Mouse (Mus musculus) gastrocnemius, postnatal 36 days (tissue): ENCODE data around the gene Slc41a3. TPM values are rescaled to one million over a fixed set of nuclear protein-coding genes. Genes with fewer than 3 reads are reported as not detected.

Experiments used
- DNase-seq, 2 experiments: peaks; one replicate each; pipeline ENCODE4 v3.0.0; 2022
- intact Hi-C: fragments of 180-260 bp; cut with DNase I; formaldehyde crosslinking; loops from one replicate; pipeline ENCODE4 v1.15.1; 2025
- total RNA-seq, 2 experiments: library from RNA; stranded (reverse); gene quantifications; 2 replicates each; pipeline ENCODE4 v1.2.3; 2021

The Slc41a3 gene
- total RNA-seq, 2 experiments from 2014 or later: 61.5 to 75.4 TPM

GRCm38 (mm10) chr6:90594972-90595371 lies 9.6 kb upstream of the Slc41a3 start:
- no peak for DNase-seq
- intact Hi-C loops: no loop called here

DNA sequence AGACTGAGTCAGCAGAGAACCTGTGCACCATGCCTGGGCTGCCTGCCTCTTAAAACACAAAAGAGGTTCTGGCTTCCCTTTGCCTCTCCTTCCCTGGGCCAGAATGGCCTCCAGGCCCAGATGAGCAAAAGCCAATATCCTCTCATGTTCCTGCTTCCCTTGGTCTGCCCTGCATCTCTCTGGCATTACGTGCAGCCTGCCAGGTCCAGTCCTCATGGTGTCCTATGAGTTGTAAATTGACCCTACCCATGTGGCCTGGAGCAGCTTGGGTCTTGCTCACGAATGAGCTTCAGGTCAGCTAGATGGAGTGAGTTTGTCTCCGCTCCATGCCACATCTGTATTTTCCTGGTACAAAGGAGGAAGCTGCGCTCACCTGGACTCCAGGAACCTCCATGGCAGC lies 7.5 kb upstream of the Slc41a3 start:
- intact Hi-C loops: no loop called here
- no peak for DNase-seq

- intact Hi-C loops: no loop called here
- DNase-seq: peak in 1 of 2 experiments; percentile 51
Measured at GRCm38 (mm10) chr6:90597592-90597991, 6.9 kb upstream of the Slc41a3 start.

DNA sequence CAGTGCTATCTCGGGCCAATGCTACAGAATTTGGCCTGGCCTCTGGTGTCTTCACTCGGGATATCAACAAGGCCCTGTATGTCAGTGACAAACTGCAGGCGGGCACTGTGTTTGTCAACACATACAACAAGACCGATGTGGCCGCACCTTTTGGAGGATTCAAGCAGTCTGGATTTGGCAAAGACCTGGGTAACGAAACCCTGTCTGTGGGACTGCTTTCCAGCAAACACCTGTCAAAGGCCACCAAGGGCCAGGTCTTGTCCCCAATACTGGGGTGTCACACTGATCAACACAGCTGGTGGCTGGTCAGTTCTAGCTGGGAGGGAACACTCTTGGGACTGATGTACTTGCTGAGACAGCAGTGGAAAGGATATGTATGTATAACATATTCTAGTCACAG lies 6.3 kb upstream of the Slc41a3 start:
- DNase-seq: no peak
- intact Hi-C loops: no loop called here

- DNase-seq: no peak
- intact Hi-C loops: no loop called here
Measured at GRCm38 (mm10) chr6:90600351-90600750, 4.2 kb upstream of the Slc41a3 start.

DNA sequence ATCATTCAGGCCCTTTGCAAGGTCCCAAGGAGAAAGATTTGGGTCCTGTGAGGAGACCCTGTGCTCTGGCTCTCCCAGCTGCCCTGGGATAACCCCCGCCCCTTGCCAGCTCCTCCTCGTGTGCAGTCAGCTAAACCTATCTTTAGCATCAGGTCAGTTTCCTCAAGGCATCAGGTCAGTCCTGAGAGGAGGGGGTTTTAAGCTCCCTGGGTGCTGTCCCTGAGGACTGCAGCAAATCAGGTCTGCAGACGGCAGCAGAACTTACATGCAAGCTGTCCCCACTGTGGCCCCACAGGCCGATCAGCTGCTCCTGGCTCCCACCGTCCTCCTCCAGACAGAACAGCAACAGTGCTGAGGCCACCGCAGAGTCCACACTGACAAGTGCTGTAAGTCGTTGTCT lies 2.8 kb upstream of the Slc41a3 start:
- peak in 1 of 2 experiments; percentile 43 for DNase-seq
- intact Hi-C loops: no loop called here

- intact Hi-C loops: no loop called here
- no peak for DNase-seq
Measured at GRCm38 (mm10) chr6:90602304-90602703, 2.2 kb upstream of the Slc41a3 start.

DNA sequence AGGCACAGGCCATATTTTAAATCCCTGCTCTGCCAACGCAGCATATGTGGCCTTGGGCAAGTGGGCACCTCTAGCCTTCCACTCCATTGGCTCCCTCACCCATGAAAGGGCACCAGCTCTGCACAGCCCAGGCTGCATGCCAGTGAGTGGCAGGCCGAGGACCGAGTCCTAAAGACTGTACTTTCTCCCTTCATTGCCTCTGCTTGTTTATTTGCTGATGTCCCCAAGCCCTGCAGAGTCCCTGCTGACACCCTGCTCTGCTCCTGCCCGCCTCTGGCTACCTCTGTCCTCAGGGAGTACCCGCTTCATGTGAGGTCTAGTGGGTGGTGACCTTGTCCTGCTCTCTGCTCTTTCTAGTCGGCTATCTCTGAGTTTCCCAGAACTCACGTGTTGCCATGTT lies 1.4 kb upstream of the Slc41a3 start:
- intact Hi-C loops: no loop called here
- no peak for DNase-seq

- no peak for DNase-seq
- intact Hi-C loops: loop anchor here (2.0 kb wide), 1 partner anchor 125 kb away; no protein-coding TSS in a partner anchor
Measured at GRCm38 (mm10) chr6:90604130-90604529, 395 bp upstream of the Slc41a3 start.

- intact Hi-C loops: loop anchor here (2.0 kb wide), 1 partner anchor 124 kb away; no protein-coding TSS in a partner anchor
- no peak for DNase-seq
Measured at GRCm38 (mm10) chr6:90605298-90605665, 757 bp downstream of the Slc41a3 start.

GRCm38 (mm10) chr6:90606538-90606937 lies 2.0 kb downstream of the Slc41a3 start:
- intact Hi-C loops: loop anchor here (2.0 kb wide), 1 partner anchor 18 kb away; no protein-coding TSS in a partner anchor
- peak in 1 of 2 experiments; percentile 45 for DNase-seq

DNA sequence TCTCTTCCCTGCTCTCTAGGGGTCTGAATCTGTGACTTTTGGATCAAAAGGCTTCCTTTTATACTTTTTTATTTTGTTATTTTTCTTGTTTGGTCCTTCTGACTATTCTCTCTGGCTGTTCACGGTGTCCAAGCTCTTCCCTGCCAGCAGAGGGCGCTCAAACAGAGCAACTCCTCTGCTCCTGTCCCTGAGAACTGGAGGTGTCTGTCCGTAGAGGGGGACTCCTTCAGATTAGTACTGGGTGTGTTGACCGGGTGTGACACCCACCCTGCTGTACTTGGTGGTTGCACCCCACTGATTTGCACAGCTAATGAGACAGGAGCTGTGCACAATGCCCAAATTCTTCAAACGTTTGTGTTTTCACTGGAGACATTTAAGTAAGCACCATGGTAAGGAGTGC lies 2.7 kb downstream of the Slc41a3 start:
- intact Hi-C loops: loop anchor here (2.0 kb wide), 1 partner anchor 18 kb away; no protein-coding TSS in a partner anchor
- DNase-seq: peak in 1 of 2 experiments; percentile 52

DNA sequence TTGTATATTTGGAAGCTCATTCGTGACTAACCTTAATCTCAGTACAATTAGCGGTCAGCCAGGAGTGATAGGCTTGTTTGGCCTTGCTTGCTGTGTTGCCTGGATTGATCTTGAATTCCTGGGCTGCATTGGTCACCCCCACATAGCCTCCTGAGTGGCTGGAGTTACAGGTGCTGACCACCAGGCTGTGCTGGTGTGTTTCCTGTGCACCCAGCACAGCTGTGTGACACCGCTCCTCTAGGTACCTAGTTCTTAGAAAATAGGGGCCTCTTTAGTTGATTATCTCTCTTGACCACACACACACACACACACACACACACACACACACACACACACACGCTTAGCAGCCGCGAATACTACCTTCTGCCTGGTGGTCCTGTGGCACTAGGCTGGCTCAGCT lies 3.7 kb downstream of the Slc41a3 start:
- no peak for DNase-seq
- intact Hi-C loops: no loop called here

- intact Hi-C loops: no loop called here
- DNase-seq: no peak
Measured at GRCm38 (mm10) chr6:90610248-90610647, 5.7 kb downstream of the Slc41a3 start.

DNA sequence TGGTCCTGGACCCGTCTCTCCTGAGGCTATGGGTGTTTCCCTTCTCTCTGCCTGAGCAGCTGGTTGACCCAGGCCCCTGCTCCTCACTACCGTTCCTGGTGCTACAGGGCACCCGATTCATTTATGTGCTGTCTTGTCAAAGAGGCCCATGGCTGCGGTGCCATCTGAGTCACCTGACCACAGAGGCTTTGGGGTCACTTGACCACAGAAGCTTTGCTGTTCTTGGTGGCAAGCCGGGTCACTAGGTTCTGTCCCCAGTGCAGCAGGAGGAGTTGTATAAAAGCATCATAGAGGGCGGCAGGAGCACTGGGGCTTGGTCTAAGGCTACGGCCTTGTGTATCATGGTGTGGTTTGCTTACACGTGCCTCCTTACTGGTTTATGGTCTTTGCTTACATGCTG lies 8.8 kb downstream of the Slc41a3 start:
- intact Hi-C loops: no loop called here
- no peak for DNase-seq

DNA sequence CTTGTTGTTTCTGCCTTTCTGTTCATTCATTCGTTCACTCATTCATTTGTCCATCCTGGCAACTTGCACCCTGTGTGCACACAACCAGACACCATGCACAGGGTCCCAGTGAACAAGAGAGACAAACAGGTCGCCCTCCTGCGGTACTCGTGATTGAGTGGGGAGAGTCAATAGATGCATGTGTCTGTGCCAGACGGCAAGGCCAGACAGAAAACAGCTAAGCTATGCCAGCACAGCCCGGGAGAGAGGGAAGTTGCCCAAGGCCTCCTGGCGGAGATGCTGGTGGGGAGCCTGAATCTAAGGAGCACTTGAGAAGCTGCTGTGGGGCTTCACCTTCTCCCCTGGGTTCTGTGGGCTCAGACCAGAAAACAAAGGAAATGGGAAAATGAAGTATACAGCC lies 10.8 kb downstream of the Slc41a3 start:
- intact Hi-C loops: no loop called here

GRCm38 (mm10) chr6:90615991-90616390 lies 11.5 kb downstream of the Slc41a3 start:
- intact Hi-C loops: no loop called here
- DNase-seq: no peak

More for the DNA sequence above, 10.8 kb downstream of the Slc41a3 start:
- DNase-seq: no peak

GRCm38 (mm10) chr6:90616481-90616880 lies 12.0 kb downstream of the Slc41a3 start:
- intact Hi-C loops: no loop called here
- DNase-seq: no peak

DNA sequence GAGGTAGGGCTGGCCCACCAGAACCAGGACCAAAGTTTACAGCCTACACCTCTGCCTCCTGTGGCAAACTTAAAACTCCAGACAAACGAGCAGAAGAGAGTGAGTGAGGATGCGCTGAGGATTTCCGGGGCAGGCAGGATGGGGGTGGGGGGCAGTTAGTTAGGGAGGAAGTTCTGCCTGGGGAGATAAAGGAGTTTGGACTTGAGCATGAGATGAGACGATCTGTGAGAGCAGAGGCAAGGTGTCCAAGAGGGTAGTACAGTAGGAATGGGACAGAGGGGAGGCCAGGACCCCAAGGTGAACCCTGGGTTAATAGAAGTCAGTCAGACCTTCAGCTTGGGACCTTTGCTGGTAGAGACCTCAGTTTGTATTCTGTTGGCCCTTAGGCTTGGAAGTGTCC lies 13.7 kb downstream of the Slc41a3 start:
- DNase-seq: no peak
- intact Hi-C loops: no loop called here

DNA sequence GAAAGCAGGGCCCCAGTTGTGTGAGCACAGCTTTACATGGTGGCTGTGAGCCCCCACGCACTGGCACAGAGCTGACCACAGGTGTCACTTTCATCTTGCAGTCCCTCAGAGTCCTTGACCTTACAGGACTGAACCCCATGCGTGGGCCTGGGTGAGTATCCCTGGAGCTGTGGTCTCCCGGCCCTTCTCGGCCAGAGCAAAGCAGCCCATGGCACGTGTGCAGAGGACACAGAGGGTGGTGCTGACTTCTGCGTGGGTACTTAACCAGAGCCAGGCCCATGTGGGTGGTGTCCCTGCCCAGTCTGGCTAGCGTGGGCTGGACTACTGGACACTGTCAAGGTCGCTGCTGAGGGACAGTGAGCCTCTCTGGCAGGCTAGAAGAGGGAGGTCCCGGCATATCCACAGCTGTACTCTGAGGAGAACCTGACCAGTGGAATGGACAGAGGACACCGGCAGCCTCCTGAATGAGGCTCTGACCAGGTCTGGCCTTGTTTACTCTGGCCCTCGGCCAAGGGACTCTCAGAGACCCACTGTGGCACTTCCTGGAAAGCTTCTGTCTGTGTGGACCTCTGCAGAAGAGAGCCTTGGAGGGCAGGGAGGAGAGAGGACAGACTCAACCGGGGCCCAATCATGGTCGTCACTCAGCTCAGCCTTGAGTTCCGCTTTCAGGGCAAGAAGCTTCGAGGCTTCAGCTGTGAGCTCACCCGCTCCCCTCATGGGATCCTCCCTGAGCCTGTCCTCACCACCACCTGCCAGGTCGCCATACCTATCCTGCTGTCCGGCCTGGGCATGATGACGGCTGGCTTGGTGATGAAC lies 14.5 kb downstream of the Slc41a3 start:
- no peak for DNase-seq
- intact Hi-C loops: no loop called here

DNA sequence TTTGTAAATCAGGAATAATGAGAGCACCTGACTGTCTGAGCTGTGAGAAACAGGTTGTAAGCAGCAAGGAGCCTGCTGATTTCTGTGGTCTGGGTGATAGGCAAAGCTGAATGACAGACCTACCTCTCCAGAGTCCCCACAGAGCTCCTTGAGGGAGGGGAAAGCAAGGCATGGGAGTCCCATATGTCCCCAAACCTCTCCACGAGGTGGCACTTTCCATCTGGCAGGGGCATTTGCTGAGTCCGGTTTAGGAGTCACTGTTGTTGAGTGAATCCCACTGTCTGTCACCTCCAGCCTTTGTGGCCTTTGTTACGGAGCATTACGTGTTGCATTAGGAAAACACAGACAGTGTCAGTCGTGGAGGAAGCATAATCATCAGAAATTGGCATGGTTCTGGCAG lies 15.4 kb downstream of the Slc41a3 start:
- no peak for DNase-seq
- intact Hi-C loops: no loop called here
